Mouse (Mus musculus): ENCODE measurements around the gene P3h3.

- TF ChIP-seq CTCF (IDR thresholded peaks at IDR 0.05; ENCODE audit: extremely low read depth, insufficient read depth, insufficient read length, insufficient replicate concordance) (no peak), POLR2A (IDR thresholded peaks at IDR 0.05; ENCODE audit: low read depth, low read length) (peak; percentile 66)
Measured at GRCm38 (mm10) chr6:124813933-124814332, 43.6 kb downstream of the P3h3 start, which contains the start of gene Tpi1.
